Mouse (Mus musculus): ENCODE data around the gene Rps6ka3. TPM values are rescaled to one million over a fixed set of nuclear protein-coding genes. Genes with fewer than 3 reads are reported as not detected.

Rps6ka3 gene
- polyA plus RNA-seq, 1 experiment from 2014 or later, result 6.7 TPM

DNA sequence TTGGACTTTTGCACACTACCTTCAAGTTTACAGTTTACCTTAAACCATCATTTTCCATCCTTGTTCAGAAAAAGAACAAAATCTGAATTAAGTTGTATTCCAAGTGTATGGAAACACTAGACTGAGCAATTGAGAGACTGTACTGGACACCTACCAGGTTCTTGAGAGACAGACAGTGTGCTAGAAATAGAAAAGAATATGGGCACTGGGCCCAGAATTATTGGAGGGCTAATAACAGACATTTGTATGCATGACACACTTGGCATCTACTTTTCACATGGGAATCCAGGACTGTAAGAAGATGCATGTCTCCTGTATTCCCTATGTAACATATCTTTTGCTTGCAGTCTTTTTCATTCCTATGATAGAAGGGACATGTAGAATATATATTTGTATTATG, 178.8 kb downstream of the Rps6ka3 start:
- Histone ChIP-seq H3K4me3 (ENCODE audit: low read depth, low read length) (no peak overlapping the region), H3K4me1 (replicated peaks; ENCODE audit: control insufficient read depth, insufficient read depth, low read length) (no peaks in the 10 kb centered on the region), H3K27ac (ENCODE audit: low read depth) (no peak overlapping the region), H3K9ac (ENCODE audit: low read length) (no peak overlapping the region), H3K27me3 (replicated peaks; ENCODE audit: control insufficient read depth, insufficient read depth, low read length) (no peaks in the 10 kb centered on the region), H3K36me3 (ENCODE audit: control insufficient read depth, insufficient read depth, low read length) (peaks cover 25% of the 10 kb centered on the region; the same call in 1 of the 2 replicates), H3K4me2 (ENCODE audit: low read length) (no peak overlapping the region), H3K9me3 (ENCODE audit: control insufficient read depth, low read length) (no peaks in the 10 kb centered on the region)
- DNase-seq (ENCODE audit: low spot score), result no peak
- ATAC-seq (replicated peaks; ENCODE audit: low FRiP score, low TSS enrichment, low read depth), result no peak

DNA sequence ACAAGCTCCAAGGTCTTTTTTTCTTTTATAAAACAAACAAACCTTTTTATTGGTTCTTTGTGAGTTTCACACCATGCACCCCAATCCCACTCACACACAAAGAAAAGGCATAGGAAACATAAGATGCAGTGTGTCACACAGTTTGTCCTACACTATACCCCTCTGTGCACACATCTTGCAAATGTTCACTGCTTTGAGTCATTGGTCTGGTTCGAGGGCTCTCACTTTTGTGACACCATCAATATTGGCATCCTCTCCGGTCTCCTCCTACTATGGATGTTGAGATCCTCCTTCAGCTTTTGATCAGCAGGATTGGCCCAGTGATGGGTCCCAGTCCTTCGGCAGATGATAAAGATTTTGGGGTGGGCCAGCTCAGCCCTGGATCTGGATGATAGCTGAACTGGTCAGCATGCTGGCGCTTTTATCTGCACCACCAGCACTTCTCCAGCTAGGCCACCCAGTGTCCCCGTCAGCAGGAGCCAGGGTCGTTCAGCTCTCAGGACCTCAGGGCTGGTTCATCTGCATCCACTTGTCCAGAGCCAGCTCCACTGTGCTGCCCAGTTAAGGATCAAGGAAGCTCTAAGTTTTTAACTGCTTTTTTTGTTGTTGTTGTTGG, 180.3 kb downstream of the Rps6ka3 start:
- Histone ChIP-seq H3K4me2 (ENCODE audit: low read length) (no peak overlapping the region), H3K4me3 (ENCODE audit: low read depth, low read length) (no peak overlapping the region), H3K27ac (ENCODE audit: low read depth) (no peak overlapping the region), H3K4me1 (replicated peaks; ENCODE audit: control insufficient read depth, insufficient read depth, low read length) (no peaks in the 10 kb centered on the region), H3K9me3 (ENCODE audit: control insufficient read depth, low read length) (no peaks in the 10 kb centered on the region), H3K27me3 (replicated peaks; ENCODE audit: control insufficient read depth, insufficient read depth, low read length) (no peaks in the 10 kb centered on the region), H3K36me3 (ENCODE audit: control insufficient read depth, insufficient read depth, low read length) (peaks cover 19% of the 10 kb centered on the region; the same call in 1 of the 2 replicates), H3K9ac (ENCODE audit: low read length) (no peak overlapping the region)
- WGBS, result 72% methylated on average over 6 of the region's 6 CpGs
- no peak for DNase-seq (ENCODE audit: low spot score)
- no peak for ATAC-seq (replicated peaks; ENCODE audit: low FRiP score, low TSS enrichment, low read depth)

DNA sequence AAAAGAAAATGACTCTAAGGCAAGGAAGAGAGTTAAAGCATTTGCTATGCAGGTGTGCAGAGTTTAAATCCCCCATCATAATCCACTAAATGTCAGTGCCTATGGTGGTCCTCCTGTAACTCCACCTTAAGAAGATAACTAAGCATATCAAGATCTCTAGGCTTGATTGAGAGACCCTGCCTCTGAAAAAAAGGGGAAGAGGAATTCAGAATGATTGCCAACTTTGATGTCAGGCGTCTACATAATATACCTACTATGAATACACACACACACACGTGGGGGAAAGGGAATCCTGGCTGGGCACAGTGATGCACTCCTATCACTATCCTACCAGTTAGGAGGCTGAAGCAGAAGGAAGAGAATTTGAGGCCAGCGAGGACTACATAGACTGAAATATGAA, 181.1 kb downstream of the Rps6ka3 start:
- no peak overlapping the region for H3K9ac ChIP-seq (ENCODE audit: low read length)
- no peak for DNase-seq (ENCODE audit: low spot score)
- peaks cover 11% of the 10 kb centered on the region; the same call in 1 of the 2 replicates for H3K36me3 ChIP-seq (ENCODE audit: control insufficient read depth, insufficient read depth, low read length)
- no peak overlapping the region for H3K4me2 ChIP-seq (ENCODE audit: low read length)
- no peaks in the 10 kb centered on the region for H3K27me3 ChIP-seq (replicated peaks; ENCODE audit: control insufficient read depth, insufficient read depth, low read length)
- ATAC-seq (replicated peaks; ENCODE audit: low FRiP score, low TSS enrichment, low read depth), result no peak
- H3K9me3 ChIP-seq (ENCODE audit: control insufficient read depth, low read length), result no peaks in the 10 kb centered on the region
- H3K27ac ChIP-seq (ENCODE audit: low read depth), result no peak overlapping the region
- no peak overlapping the region for H3K4me3 ChIP-seq (ENCODE audit: low read depth, low read length)
- 82% methylated on average over 3 of the region's 3 CpGs for WGBS
- H3K4me1 ChIP-seq (replicated peaks; ENCODE audit: control insufficient read depth, insufficient read depth, low read length), result no peaks in the 10 kb centered on the region

DNA sequence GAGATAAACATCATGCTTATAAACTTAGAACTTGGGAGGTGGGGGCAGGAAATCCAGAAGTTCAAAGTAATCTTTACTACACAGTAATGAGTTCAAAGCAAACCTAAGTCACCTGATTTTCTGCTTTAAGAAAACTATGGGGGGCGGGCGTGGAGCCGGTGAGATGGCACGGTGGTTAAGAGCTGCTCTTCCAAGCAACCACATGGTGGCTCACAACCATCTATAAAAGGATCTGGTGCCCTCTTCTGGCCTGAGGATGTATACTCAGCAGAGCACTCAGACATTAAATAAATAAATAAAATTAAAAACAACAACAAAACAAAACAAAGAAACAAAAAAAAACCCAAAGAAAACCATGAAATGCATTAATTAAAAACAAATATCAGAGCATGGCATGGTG, 199.1 kb downstream of the Rps6ka3 start:
- no peak for DNase-seq (ENCODE audit: low spot score)
- no peak for ATAC-seq (replicated peaks; ENCODE audit: low FRiP score, low TSS enrichment, low read depth)
- 31% methylated on average over 4 of the region's 4 CpGs for WGBS

DNA sequence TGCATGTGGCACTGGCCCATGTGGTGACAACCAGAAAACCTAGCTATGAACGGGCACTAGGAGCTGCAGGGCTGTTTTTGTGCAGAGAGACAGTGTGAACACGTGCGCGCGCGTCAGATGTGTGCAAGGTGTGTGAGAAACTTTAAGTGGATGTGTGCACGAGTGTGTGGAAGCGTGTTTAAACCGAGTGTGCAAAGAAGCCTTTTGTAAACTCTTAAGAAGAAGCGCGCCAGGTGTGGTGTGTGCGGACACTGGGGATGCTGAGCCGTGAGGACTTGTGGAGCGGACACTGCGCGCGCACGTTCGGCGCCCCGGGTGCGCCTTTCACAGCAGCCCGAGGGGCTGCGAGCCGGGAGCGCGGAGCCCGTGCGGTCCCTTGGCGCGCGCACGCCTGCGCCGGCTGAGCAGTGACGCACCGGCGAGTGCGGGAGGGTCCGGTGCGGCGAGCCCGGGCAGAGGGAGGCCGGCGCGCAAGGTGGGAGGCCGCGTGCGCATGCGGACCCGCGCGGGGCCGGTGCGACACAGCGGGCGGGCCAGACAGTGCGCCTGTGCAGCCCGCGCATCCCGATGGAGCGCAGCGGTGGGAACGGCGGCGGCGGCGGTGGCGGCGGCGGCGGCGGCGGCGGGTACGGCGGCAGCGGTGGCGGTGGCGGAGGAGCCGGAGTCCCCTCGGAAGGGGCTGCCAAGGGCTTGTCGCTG, 204.2 kb downstream of the Rps6ka3 start, which contains the start of gene Map7d2:
Map7d2 (plus strand) TSS at position 443 of the 699 bp plus-strand sequence.
- H3K27ac ChIP-seq (ENCODE audit: low read depth), result no peak within 1 kb of the TSS
- 20% methylated on average over 39 of the region's 83 CpGs for WGBS
- no peak within 1 kb of the TSS for H3K9ac ChIP-seq (ENCODE audit: low read length)
- H3K36me3 ChIP-seq (ENCODE audit: control insufficient read depth, insufficient read depth, low read length), result no peaks in the 10 kb centered on the region
- H3K4me1 ChIP-seq (replicated peaks; ENCODE audit: control insufficient read depth, insufficient read depth, low read length), result no peaks in the 10 kb centered on the region
- H3K4me3 ChIP-seq (ENCODE audit: low read depth, low read length), result peak within 1 kb of the TSS; percentile 42
- ATAC-seq (replicated peaks; ENCODE audit: low FRiP score, low TSS enrichment, low read depth), result peak; percentile 89
- no peaks in the 10 kb centered on the region for H3K9me3 ChIP-seq (ENCODE audit: control insufficient read depth, low read length)
- H3K4me2 ChIP-seq (ENCODE audit: low read length), result peak within 1 kb of the TSS; percentile 82
- peak; percentile 56 for DNase-seq (ENCODE audit: low spot score)
- H3K27me3 ChIP-seq (replicated peaks; ENCODE audit: control insufficient read depth, insufficient read depth, low read length), result peaks cover 37% of the 10 kb centered on the region

More for the DNA sequence above, 199.1 kb downstream of the Rps6ka3 start:
- H3K9me3 ChIP-seq (ENCODE audit: control insufficient read depth, low read length), result no peaks in the 10 kb centered on the region
- H3K36me3 ChIP-seq (ENCODE audit: control insufficient read depth, insufficient read depth, low read length), result no peaks in the 10 kb centered on the region
- no peak overlapping the region for H3K4me2 ChIP-seq (ENCODE audit: low read length)
- H3K9ac ChIP-seq (ENCODE audit: low read length), result no peak overlapping the region
- no peaks in the 10 kb centered on the region for H3K4me1 ChIP-seq (replicated peaks; ENCODE audit: control insufficient read depth, insufficient read depth, low read length)
- H3K4me3 ChIP-seq (ENCODE audit: low read depth, low read length), result no peak overlapping the region
- H3K27me3 ChIP-seq (replicated peaks; ENCODE audit: control insufficient read depth, insufficient read depth, low read length), result peaks cover 10% of the 10 kb centered on the region
- no peak overlapping the region for H3K27ac ChIP-seq (ENCODE audit: low read depth)

DNA sequence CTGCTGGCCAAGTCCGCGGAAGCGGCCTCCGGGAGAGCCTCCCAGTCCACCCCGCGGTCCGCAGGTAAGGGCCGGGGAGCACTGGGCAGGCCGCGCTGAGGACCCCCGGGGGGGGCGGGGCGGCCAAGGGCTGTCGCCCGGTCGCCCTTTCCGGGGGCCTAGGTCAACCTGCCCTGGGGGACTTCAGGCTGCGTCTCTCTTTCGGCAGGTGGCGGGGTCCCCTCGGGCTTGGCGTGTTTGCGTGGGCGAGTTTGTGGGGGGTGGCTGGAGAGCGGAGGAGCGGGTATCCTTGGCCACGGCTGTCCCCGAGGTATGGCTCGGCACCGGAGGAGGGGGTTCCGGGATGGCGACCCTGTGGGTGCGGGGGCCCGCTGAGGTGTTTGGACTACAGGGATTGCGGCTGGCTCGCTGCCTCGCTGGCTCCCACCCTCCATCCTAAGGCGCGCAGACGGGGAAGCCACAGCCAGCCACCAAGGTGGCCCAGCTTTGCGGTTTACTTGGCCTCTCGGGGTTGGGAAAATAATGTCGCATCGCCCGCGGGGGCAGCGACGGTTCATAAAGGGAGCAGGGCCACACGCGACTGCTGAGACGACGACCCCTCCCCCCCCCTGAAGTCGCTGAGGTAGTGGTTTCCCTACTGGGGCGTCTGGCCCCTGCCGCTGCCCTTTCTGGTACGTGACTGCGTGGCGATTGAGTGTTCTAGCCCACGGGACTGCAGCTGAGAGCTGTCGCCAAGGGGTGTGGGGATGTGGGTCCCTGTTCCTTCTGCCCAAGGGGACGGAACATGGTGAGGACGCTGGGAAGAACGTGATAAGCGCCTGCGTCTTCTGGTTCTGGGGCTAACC, 204.9 kb downstream of the Rps6ka3 start:
- Histone ChIP-seq H3K4me2 (ENCODE audit: low read length) (peak overlapping the region; percentile 82), H3K27me3 (replicated peaks; ENCODE audit: control insufficient read depth, insufficient read depth, low read length) (peaks cover 37% of the 10 kb centered on the region), H3K27ac (ENCODE audit: low read depth) (no peak overlapping the region), H3K36me3 (ENCODE audit: control insufficient read depth, insufficient read depth, low read length) (no peaks in the 10 kb centered on the region), H3K9ac (ENCODE audit: low read length) (no peak overlapping the region), H3K4me1 (replicated peaks; ENCODE audit: control insufficient read depth, insufficient read depth, low read length) (no peaks in the 10 kb centered on the region), H3K4me3 (ENCODE audit: low read depth, low read length) (peak overlapping the region; percentile 42), H3K9me3 (ENCODE audit: control insufficient read depth, low read length) (no peaks in the 10 kb centered on the region)
- DNase-seq (ENCODE audit: low spot score) (peak; percentile 56), ATAC-seq (replicated peaks; ENCODE audit: low FRiP score, low TSS enrichment, low read depth) (peak; percentile 64)
- 17% methylated on average over 56 of the region's 65 CpGs for WGBS

Other genes starting within 250 kb of the Rps6ka3 start
- gene Eif1ax, start 161.9 kb downstream of the Rps6ka3 start, polyA plus RNA-seq (2014; fragmentation: Nextera tagmentation; extraction: Ambion mirVana), result 132 and 135 TPM in 2 replicates
- 1.6 and 1.9 TPM in 2 replicates for gene Map7d2, start 204.3 kb downstream of the Rps6ka3 start, polyA plus RNA-seq (2014; fragmentation: Nextera tagmentation; extraction: Ambion mirVana)